Mouse (Mus musculus) megakaryocyte, embryonic 14.5 days (primary cell): ENCODE results near the gene Cdc6.

Experiments
- FLI1 ChIP-seq: IDR thresholded peaks from 2 replicates; pipeline ENCODE4 v1.6.1; 2012; ENCODE audit warnings: low read length, inconsistent platforms, mixed read lengths
- GATA1 ChIP-seq: IDR thresholded peaks from 3 replicates; pipeline ENCODE4 v1.6.1; 2012; ENCODE audit warnings: mixed read lengths, low read length, inconsistent platforms, borderline replicate concordance

GRCm38 (mm10) chr11:98872040-98872439 lies 35.6 kb upstream of the Cdc6 start:
- TF ChIP-seq GATA1: no peak
- no peak for TF ChIP-seq FLI1
